Mouse (Mus musculus) heart, embryonic 15.5 days (tissue): ENCODE measurements around the gene Dact2. TPM values are rescaled to one million over a fixed set of nuclear protein-coding genes. Genes with fewer than 3 reads are reported as not detected.

Source experiments
- polyA plus RNA-seq: library from polyadenylated mRNA; unstranded; fragments of >200 nt; fragmentation: Nextera tagmentation; extraction: Ambion mirVana; gene quantifications from 2 replicates; pipeline ENCODE4 v1.2.1, GENCODE M21; 2015

Dact2 gene
- polyA plus RNA-seq, 1 experiment from 2014 or later: 1.5 TPM

Other genes starting within 250 kb of the Dact2 start
- not detected in 2 replicates for gene Gm7356, start 200.6 kb downstream of the Dact2 start, polyA plus RNA-seq
- gene Gm7358, start 144.8 kb downstream of the Dact2 start, polyA plus RNA-seq: not detected in 2 replicates
- gene Smoc2, start 75.2 kb upstream of the Dact2 start, polyA plus RNA-seq: 37.1 and 50.1 TPM in 2 replicates